Mouse (Mus musculus) kidney, adult 11 months (tissue): ENCODE measurements around the gene Elmod3.

Experiments
- DNase-seq: peaks from one replicate; pipeline ENCODE4 v3.0.0; 2022

Gene Elmod3

GRCm38 (mm10) chr6:72528410-72529151, 69.6 kb downstream of the Elmod3 start:
- DNase-seq, result peak; percentile 53

- no peak for DNase-seq
Observed at GRCm38 (mm10) chr6:72527070-72527469, 71.1 kb downstream of the Elmod3 start.

- DNase-seq, result no peak
Observed at GRCm38 (mm10) chr6:72524160-72524559, 74.1 kb downstream of the Elmod3 start.

- DNase-seq, result no peak
Observed at GRCm38 (mm10) chr6:72523222-72523621, 75.0 kb downstream of the Elmod3 start.

GRCm38 (mm10) chr6:72522288-72522687, 75.9 kb downstream of the Elmod3 start:
- no peak for DNase-seq

GRCm38 (mm10) chr6:72521607-72522006, 76.6 kb downstream of the Elmod3 start, which contains the start of gene Sh2d6:
Sh2d6 (minus strand) TSS chr6:72521707.
- no peak for DNase-seq

- DNase-seq, result no peak
Observed at GRCm38 (mm10) chr6:72520904-72521303, 77.3 kb downstream of the Elmod3 start.

GRCm38 (mm10) chr6:72519892-72520663, 78.1 kb downstream of the Elmod3 start:
- DNase-seq, result no peak

- no peak for DNase-seq
Observed at GRCm38 (mm10) chr6:72519303-72519702, 78.9 kb downstream of the Elmod3 start.

- DNase-seq, result no peak
Observed at GRCm38 (mm10) chr6:72518842-72519241, 79.4 kb downstream of the Elmod3 start.
